Mouse (Mus musculus) G1E (cell line): ENCODE measurements at regions not wholly inside any gene's neighbourhood (a gene's known extent, or its start where the extent isn't known, plus 50 kb on each side); places are given as distances from the start of the nearest gene placed in this dataset.

Source experiments
- CTCF ChIP-seq: IDR thresholded peaks from 2 replicates; pipeline ENCODE4 v1.5.1; 2012; ENCODE audit warnings: low read depth, low read length, inconsistent platforms, mixed read lengths
- GATA1 ChIP-seq: IDR thresholded peaks from 2 replicates; pipeline ENCODE4 v1.6.1; 2012; ENCODE audit warnings: borderline replicate concordance, low read length, inconsistent platforms, mixed read lengths
- POLR2AphosphoS5 ChIP-seq: IDR thresholded peaks from 2 replicates; pipeline ENCODE4 v1.6.1; 2012; ENCODE audit warnings: low read depth, low read length, inconsistent platforms; ENCODE audit not compliant: insufficient replicate concordance
- TAL1 ChIP-seq: conservative IDR thresholded peaks from 2 replicates; pipeline ENCODE4 v1.6.1; 2012; ENCODE audit warnings: low read depth, low read length, inconsistent platforms, mixed read lengths

DNA sequence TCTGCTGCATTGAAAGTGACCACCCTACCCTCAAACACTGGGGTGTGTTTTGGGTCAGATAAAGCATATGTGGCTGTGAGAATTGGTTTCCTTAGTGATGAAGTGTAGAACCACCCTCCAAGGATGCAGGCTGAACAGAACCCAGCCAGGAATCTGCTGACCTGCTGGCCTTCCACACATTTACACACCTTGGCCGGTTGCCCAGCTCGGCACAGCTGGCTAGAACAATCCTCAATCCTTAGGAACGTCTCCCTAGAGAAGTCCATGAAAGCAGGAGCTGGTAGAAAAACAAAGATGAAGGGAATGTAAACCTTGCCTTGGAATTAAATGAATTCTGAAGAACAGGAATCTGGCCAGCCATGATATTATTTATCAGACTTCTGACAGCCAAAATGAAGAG, 737.3 kb downstream of the Slc4a3 start:
- no peak for TF ChIP-seq CTCF
- no peak for TF ChIP-seq TAL1
- no peak for TF ChIP-seq GATA1
- no peak for TF ChIP-seq POLR2AphosphoS5
